Mouse (Mus musculus) heart, embryonic 12.5 days (tissue): Measurements from ENCODE around the gene Il23a. TPM values are rescaled to one million over a fixed set of nuclear protein-coding genes. Genes with fewer than 3 reads are reported as not detected.
"Not testable (repeated sequence)": the region's sequence is repeated elsewhere in the genome, so short reads cannot be mapped to it uniquely, and the experiment has no call there.

Experiments used
- ATAC-seq: fragments of 200-750 bp; cut with Nextera tagmentation; 2 replicates; pipeline ENCODE4 v1.8.0; 2017; ENCODE audit warnings: moderate TSS enrichment, moderate library complexity; ENCODE audit not compliant: insufficient number of reproducible peaks, low FRiP score
- H3K27ac ChIP-seq: fragments of 300-500 bp; sonication (generic); 2 replicates; pipeline ENCODE4 v1.5.1; 2016; ENCODE audit warnings: mild to moderate bottlenecking, moderate library complexity; ENCODE audit not compliant: poor library complexity, severe bottlenecking
- H3K27me3 ChIP-seq: fragments of 300-500 bp; sonication (generic); replicated peaks from 2 replicates; pipeline ENCODE4 v1.6.1; 2016; ENCODE audit warnings: mild to moderate bottlenecking, moderate library complexity
- H3K36me3 ChIP-seq: fragments of 300-500 bp; sonication (generic); 2 replicates; pipeline ENCODE4 v1.6.1; 2016; ENCODE audit warnings: mild to moderate bottlenecking, moderate library complexity
- H3K4me1 ChIP-seq: fragments of 300-500 bp; sonication (generic); replicated peaks from 2 replicates; pipeline ENCODE4 v1.6.1; 2016; ENCODE audit warnings: mild to moderate bottlenecking
- H3K4me2 ChIP-seq: fragments of 300-500 bp; sonication (generic); 2 replicates; pipeline ENCODE4 v1.6.1; 2016; ENCODE audit warnings: mild to moderate bottlenecking, moderate library complexity
- H3K4me3 ChIP-seq: fragments of 300-500 bp; sonication (generic); 2 replicates; pipeline ENCODE4 v1.5.1; 2016; ENCODE audit warnings: mild to moderate bottlenecking
- H3K9ac ChIP-seq: fragments of 300-500 bp; sonication (generic); 2 replicates; pipeline ENCODE4 v1.6.1; 2016; ENCODE audit warnings: mild to moderate bottlenecking, moderate library complexity
- H3K9me3 ChIP-seq: fragments of 300-500 bp; sonication (generic); replicated peaks from 2 replicates; pipeline ENCODE4 v1.6.1; 2016; ENCODE audit warnings: mild to moderate bottlenecking, moderate library complexity
- WGBS: fragments of 180-500 bp; shearing (Covaris S2); methylation state at CpG from one replicate; pipeline ENCODE4 v1.1.7; 2016; 5-methylcytosine and 5-hydroxymethylcytosine counted together
- polyA plus RNA-seq: library from polyadenylated mRNA; unstranded; fragments of >200 nt; fragmentation: Nextera tagmentation; extraction: Ambion mirVana; gene quantifications from 2 replicates; pipeline ENCODE4 v1.2.1, GENCODE M21; 2016

Il23a gene
- polyA plus RNA-seq, 1 experiment from 2014 or later, result 1.2 TPM

- Histone ChIP-seq H3K27me3 (no peaks in the 10 kb centered on the region), H3K36me3 (peaks cover 3% of the 10 kb centered on the region; the same call in 1 of the 2 replicates), H3K9ac (no peak overlapping the region), H3K4me3 (no peak overlapping the region), H3K27ac (peak overlapping the region; percentile 35; the same call in 1 of the 2 replicates), H3K4me2 (no peak overlapping the region), H3K4me1 (peaks cover 38% of the 10 kb centered on the region), H3K9me3 (no peaks in the 10 kb centered on the region)
- 3% methylated on average over 4 of the region's 4 CpGs for WGBS
- ATAC-seq, result no peak
Observed at GRCm38 (mm10) chr10:128335582-128335981, 37.0 kb upstream of the Il23a start.

- Histone ChIP-seq H3K36me3 (peaks cover 17% of the 10 kb centered on the region), H3K4me1 (peaks cover 14% of the 10 kb centered on the region)
- not testable (repeated sequence) for ATAC-seq, H3K4me2 ChIP-seq, H3K9me3 ChIP-seq, H3K4me3 ChIP-seq, H3K9ac ChIP-seq, H3K27ac ChIP-seq, H3K27me3 ChIP-seq
- WGBS, result 75% methylated on average over 6 of the region's 6 CpGs
Observed at GRCm38 (mm10) chr10:128332358-128333249, 34.1 kb upstream of the Il23a start.

- peaks cover 10% of the 10 kb centered on the region for H3K4me1 ChIP-seq
- WGBS, result 89% methylated on average over 10 of the region's 10 CpGs
- no peaks in the 10 kb centered on the region for H3K27me3 ChIP-seq
- no peak for ATAC-seq
- H3K27ac ChIP-seq, result no peak overlapping the region
- no peaks in the 10 kb centered on the region for H3K9me3 ChIP-seq
- no peak overlapping the region for H3K9ac ChIP-seq
- H3K36me3 ChIP-seq, result peaks cover 47% of the 10 kb centered on the region
- H3K4me2 ChIP-seq, result no peak overlapping the region
- no peak overlapping the region for H3K4me3 ChIP-seq
Observed at GRCm38 (mm10) chr10:128327610-128328009, 29.1 kb upstream of the Il23a start.

GRCm38 (mm10) chr10:128326825-128327224 lies 28.3 kb upstream of the Il23a start:
- Histone ChIP-seq H3K9me3 (no peaks in the 10 kb centered on the region), H3K4me1 (peaks cover 10% of the 10 kb centered on the region), H3K27me3 (no peaks in the 10 kb centered on the region), H3K4me2 (no peak overlapping the region), H3K36me3 (peaks cover 47% of the 10 kb centered on the region), H3K27ac (no peak overlapping the region), H3K4me3 (no peak overlapping the region), H3K9ac (no peak overlapping the region)
- ATAC-seq, result no peak
- WGBS, result 95% methylated on average over 8 of the region's 8 CpGs

GRCm38 (mm10) chr10:128323516-128323915 lies 25.0 kb upstream of the Il23a start:
- Histone ChIP-seq H3K27me3 (no peaks in the 10 kb centered on the region), H3K9me3 (no peaks in the 10 kb centered on the region), H3K4me2 (peak overlapping the region; percentile 83), H3K36me3 (peaks cover 63% of the 10 kb centered on the region), H3K4me1 (peaks cover 16% of the 10 kb centered on the region), H3K4me3 (peak overlapping the region; percentile 85), H3K27ac (no peak overlapping the region), H3K9ac (peak overlapping the region; percentile 93)
- 69% methylated on average over 8 of the region's 8 CpGs for WGBS
- ATAC-seq, result no peak

GRCm38 (mm10) chr10:128322141-128323108 lies 23.9 kb upstream of the Il23a start, which contains the start of gene Cnpy2:
Gene Cnpy2 (plus strand): TSS chr10:128322459.
- Histone ChIP-seq H3K27me3 (no peaks in the 10 kb centered on the region), H3K36me3 (peaks cover 64% of the 10 kb centered on the region), H3K9ac (peak within 1 kb of the TSS; percentile 93), H3K4me1 (peaks cover 16% of the 10 kb centered on the region), H3K27ac (peak within 1 kb of the TSS; percentile 90), H3K4me3 (peak within 1 kb of the TSS; percentile 85), H3K4me2 (peak within 1 kb of the TSS; percentile 83), H3K9me3 (no peaks in the 10 kb centered on the region)
- WGBS, result under 1% methylated on average over 40 of the region's 40 CpGs
- ATAC-seq, result peak; percentile 89

GRCm38 (mm10) chr10:128321641-128322040 lies 23.1 kb upstream of the Il23a start:
- H3K27ac ChIP-seq, result no peak overlapping the region
- 47% methylated on average over 12 of the region's 12 CpGs for WGBS
- H3K36me3 ChIP-seq, result peaks cover 62% of the 10 kb centered on the region
- ATAC-seq, result no peak
- peak overlapping the region; percentile 58 for H3K4me2 ChIP-seq
- peaks cover 16% of the 10 kb centered on the region for H3K4me1 ChIP-seq
- H3K27me3 ChIP-seq, result no peaks in the 10 kb centered on the region
- no peaks in the 10 kb centered on the region for H3K9me3 ChIP-seq
- H3K9ac ChIP-seq, result no peak overlapping the region
- peak overlapping the region; percentile 85 for H3K4me3 ChIP-seq

- WGBS, result 86% methylated on average over 8 of the region's 8 CpGs
- no peaks in the 10 kb centered on the region for H3K27me3 ChIP-seq
- no peak overlapping the region for H3K4me2 ChIP-seq
- no peak overlapping the region for H3K9ac ChIP-seq
- peaks cover 11% of the 10 kb centered on the region for H3K4me1 ChIP-seq
- H3K27ac ChIP-seq, result no peak overlapping the region
- ATAC-seq, result no peak
- peaks cover 84% of the 10 kb centered on the region for H3K36me3 ChIP-seq
- no peaks in the 10 kb centered on the region for H3K9me3 ChIP-seq
- no peak overlapping the region for H3K4me3 ChIP-seq
Observed at GRCm38 (mm10) chr10:128315578-128315977, 17.0 kb upstream of the Il23a start.

- H3K36me3 ChIP-seq, result peaks cover 71% of the 10 kb centered on the region
- H3K4me2 ChIP-seq, result peak overlapping the region; percentile 58
- ATAC-seq, result no peak
- peaks cover 19% of the 10 kb centered on the region for H3K4me1 ChIP-seq
- peak overlapping the region; percentile 23; the same call in 1 of the 2 replicates for H3K4me3 ChIP-seq
- no peaks in the 10 kb centered on the region for H3K9me3 ChIP-seq
- H3K27ac ChIP-seq, result peak overlapping the region; percentile 90
- H3K9ac ChIP-seq, result 0 out of 2 replicates have a peak overlapping the region, but pooled peaks have one; percentile 11
- H3K27me3 ChIP-seq, result no peaks in the 10 kb centered on the region
- 30% methylated on average over 4 of the region's 4 CpGs for WGBS
Observed at GRCm38 (mm10) chr10:128310902-128311301, 12.3 kb upstream of the Il23a start.

GRCm38 (mm10) chr10:128310177-128310576 lies 11.6 kb upstream of the Il23a start:
- H3K36me3 ChIP-seq, result peaks cover 67% of the 10 kb centered on the region
- peaks cover 19% of the 10 kb centered on the region for H3K4me1 ChIP-seq
- H3K9ac ChIP-seq, result no peak overlapping the region; the same call in 1 of the 2 replicates
- 33% methylated on average over 11 of the region's 11 CpGs for WGBS
- peak; percentile 71; the same call in 1 of the 2 replicates for ATAC-seq
- no peaks in the 10 kb centered on the region for H3K9me3 ChIP-seq
- H3K4me2 ChIP-seq, result peak overlapping the region; percentile 58
- no peak overlapping the region for H3K4me3 ChIP-seq
- H3K27ac ChIP-seq, result peak overlapping the region; percentile 90
- no peaks in the 10 kb centered on the region for H3K27me3 ChIP-seq
